Mouse (Mus musculus) lung, postnatal 0 days (tissue): ENCODE results near the gene Dgkk.

Experiments used
- CTCF ChIP-seq: IDR thresholded peaks from 2 replicates; pipeline ENCODE4 v1.5.1; 2016; ENCODE audit warnings: antibody characterized with exemption, mild to moderate bottlenecking
- EP300 ChIP-seq: IDR thresholded peaks from 2 replicates; pipeline ENCODE4 v1.6.1; 2016; ENCODE audit warnings: antibody characterized with exemption, mild to moderate bottlenecking, control low read depth

GRCm38 (mm10) chrX:6922165-6922564 is 143.1 kb downstream of the Dgkk start:
- TF ChIP-seq CTCF, result peak; percentile 66
- no peak for TF ChIP-seq EP300
